Mouse (Mus musculus): ENCODE data around the gene Srsf7.

Srsf7 gene

DNA sequence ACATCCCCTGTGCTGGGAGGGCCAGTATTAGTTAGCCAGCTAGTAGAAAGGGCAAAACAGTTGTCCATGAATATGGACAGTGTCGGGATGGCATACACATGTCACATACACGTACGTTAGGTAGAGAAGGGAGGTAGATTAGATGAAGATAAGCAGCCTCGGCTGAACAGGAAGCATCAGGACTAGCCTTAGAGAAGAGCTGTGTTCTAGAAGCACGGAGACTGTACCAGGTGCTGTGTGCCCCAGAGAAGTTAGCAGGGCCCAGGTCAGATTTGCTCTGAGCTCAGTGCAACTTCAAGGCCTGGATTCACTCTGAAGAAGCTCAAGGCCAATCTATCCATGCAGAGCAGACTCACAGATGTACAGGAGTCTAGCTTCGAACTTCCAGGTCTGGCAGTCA is 49.6 kb downstream of the Srsf7 start:
- no peak for DNase-seq (ENCODE audit: extremely low read depth, low read depth)

GRCm38 (mm10) chr17:80156905-80157304 is 50.2 kb downstream of the Srsf7 start:
- DNase-seq (ENCODE audit: extremely low read depth, low read depth) = no peak

GRCm38 (mm10) chr17:80153631-80154030 is 53.5 kb downstream of the Srsf7 start:
- no peak for DNase-seq (ENCODE audit: extremely low read depth, low read depth)

DNA sequence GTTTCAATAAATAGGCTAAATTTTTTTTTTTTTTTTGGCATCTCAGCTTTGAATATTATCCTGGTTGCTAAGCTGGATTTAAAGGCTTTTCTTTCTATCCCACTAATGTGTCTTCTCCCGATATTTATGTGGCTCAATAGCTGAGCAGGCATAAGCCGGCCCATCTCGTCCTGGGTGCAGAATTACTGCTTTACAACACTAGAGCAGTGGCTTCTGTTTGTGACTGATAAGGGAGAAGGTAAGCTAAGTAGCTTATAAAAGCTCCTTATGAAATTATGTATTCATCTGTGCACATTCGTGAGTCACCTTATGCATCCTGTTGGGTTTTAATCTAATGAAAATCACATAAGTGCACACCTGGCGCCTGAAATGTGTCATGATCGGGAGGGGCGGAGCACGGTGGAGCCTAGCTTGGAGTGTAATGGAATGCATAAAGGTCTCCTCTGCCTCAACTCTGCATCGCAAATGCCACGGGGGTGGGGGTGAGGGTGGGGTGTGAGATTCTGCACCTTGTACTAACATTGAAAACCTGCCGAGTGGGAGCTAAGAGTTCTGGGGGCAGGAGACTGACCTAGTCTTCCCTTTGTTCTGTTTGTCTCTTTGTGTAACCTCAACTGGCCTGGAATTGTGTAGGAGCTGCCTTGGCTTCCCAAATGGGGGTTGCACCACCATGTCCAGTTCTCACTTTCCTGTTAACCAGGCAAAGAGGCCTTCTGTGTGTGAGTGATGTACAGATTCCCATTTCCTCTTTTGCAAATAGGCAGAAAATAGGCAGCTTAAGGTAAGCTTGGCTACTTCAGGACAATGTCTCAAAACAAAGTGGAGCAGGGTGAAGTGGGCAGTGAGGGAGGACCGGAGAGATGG is 54.1 kb downstream of the Srsf7 start:
- DNase-seq (ENCODE audit: extremely low read depth, low read depth) = peak; percentile 33

GRCm38 (mm10) chr17:80151353-80151752 is 55.8 kb downstream of the Srsf7 start:
- no peak for DNase-seq (ENCODE audit: extremely low read depth, low read depth)

All from MEL-GATA-1-ER (cell line).